Mouse (Mus musculus) liver, embryonic 13.5 days (tissue): Measurements from ENCODE around the gene Gpr160. TPM values are rescaled to one million over a fixed set of nuclear protein-coding genes. Genes with fewer than 3 reads are reported as not detected.

Source experiments
- ATAC-seq: fragments of 200-750 bp; cut with Nextera tagmentation; 2 replicates; pipeline ENCODE4 v1.8.0; 2017; ENCODE audit warnings: low read depth, mild to moderate bottlenecking, moderate number of reproducible peaks, moderate library complexity
- DNase-seq: peaks from one replicate; pipeline ENCODE4 v3.0.0; 2022
- H3K27ac ChIP-seq: fragments of 300-500 bp; sonication (generic); 2 replicates; pipeline ENCODE4 v1.5.1; 2015; ENCODE audit warnings: moderate library complexity, mild to moderate bottlenecking, inconsistent platforms
- H3K27me3 ChIP-seq: fragments of 300-500 bp; sonication (generic); 2 replicates; pipeline ENCODE4 v1.6.1; 2015; ENCODE audit warnings: mild to moderate bottlenecking, inconsistent platforms
- H3K36me3 ChIP-seq: fragments of 300-500 bp; sonication (generic); 2 replicates; pipeline ENCODE4 v1.6.1; 2015; ENCODE audit warnings: mild to moderate bottlenecking, inconsistent platforms
- H3K4me1 ChIP-seq: fragments of 300-500 bp; sonication (generic); replicated peaks from 2 replicates; pipeline ENCODE4 v1.6.1; 2015; ENCODE audit warnings: inconsistent platforms
- H3K4me2 ChIP-seq: fragments of 300-500 bp; sonication (generic); 2 replicates; pipeline ENCODE4 v1.6.1; 2015; ENCODE audit warnings: inconsistent platforms, mild to moderate bottlenecking, moderate library complexity
- H3K4me3 ChIP-seq: fragments of 300-500 bp; sonication (generic); replicated peaks from 2 replicates; pipeline ENCODE4 v1.5.1; 2015; ENCODE audit warnings: mild to moderate bottlenecking, inconsistent platforms
- H3K9ac ChIP-seq: fragments of 300-500 bp; sonication (generic); 2 replicates; pipeline ENCODE4 v1.6.1; 2015; ENCODE audit warnings: mild to moderate bottlenecking, inconsistent platforms
- H3K9me3 ChIP-seq: fragments of 300-500 bp; sonication (generic); replicated peaks from 2 replicates; pipeline ENCODE4 v1.6.1; 2016; ENCODE audit warnings: inconsistent platforms
- WGBS: fragments of 180-500 bp; shearing (Covaris S2); methylation state at CpG from one replicate; pipeline ENCODE4 v1.1.7; 2015; ENCODE audit not compliant: insufficient replicate concordance; 5-methylcytosine and 5-hydroxymethylcytosine counted together
- polyA plus RNA-seq: library from polyadenylated mRNA; unstranded; fragments of >200 nt; fragmentation: Nextera tagmentation; extraction: Ambion mirVana; gene quantifications from 2 replicates; pipeline ENCODE4 v1.2.1, GENCODE M21; 2015

The Gpr160 gene
- 2.7 and 3.4 TPM in 2 replicates for polyA plus RNA-seq

DNA sequence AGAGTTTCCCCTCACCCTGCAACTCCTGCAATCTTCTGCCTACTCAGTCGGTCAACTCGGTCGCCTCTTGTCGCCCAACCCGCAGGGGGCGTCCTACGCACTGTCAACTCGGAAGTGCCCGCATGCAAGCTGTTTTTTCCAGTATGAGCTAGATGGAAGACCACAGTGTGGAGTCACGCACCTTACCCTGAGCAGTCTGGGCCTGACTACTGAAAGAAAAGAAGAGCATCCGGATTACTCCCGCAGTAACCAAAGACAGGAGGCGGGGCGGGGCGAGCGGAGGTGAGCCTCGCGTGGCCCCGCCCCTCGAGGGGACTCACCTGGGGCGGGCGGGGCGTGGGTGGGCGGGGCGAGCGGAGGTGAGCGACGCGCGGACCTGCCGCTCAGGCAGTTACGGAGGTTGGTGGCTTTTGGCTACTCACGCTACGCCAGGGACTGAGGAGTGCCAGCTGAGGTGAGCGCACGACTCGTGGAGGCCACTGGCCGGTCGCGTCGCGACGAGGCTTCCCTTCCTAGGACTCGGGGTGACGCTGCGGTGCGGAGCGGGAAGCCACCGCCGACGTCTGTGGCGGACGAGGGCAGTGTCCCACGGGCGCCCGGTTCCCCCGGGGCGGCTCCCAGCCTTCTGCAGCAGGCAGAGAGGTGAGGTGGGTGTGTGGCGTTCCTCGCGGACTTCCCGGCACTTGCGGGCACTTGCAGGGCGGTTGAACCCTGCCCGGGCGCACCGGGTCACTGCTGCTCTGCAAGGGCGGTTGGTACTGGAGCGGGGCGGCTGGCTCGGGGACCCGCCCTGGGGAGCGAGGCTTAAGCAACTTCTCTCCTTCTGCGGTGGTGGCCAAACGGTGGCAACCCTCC is at the start of gene Gpr160:
Gene Gpr160, plus strand, starts transcription at position 347 of the 855 bp plus-strand sequence.
- peak; percentile 75 for ATAC-seq
- 1% methylated on average over 73 of the region's 75 CpGs for WGBS

DNA sequence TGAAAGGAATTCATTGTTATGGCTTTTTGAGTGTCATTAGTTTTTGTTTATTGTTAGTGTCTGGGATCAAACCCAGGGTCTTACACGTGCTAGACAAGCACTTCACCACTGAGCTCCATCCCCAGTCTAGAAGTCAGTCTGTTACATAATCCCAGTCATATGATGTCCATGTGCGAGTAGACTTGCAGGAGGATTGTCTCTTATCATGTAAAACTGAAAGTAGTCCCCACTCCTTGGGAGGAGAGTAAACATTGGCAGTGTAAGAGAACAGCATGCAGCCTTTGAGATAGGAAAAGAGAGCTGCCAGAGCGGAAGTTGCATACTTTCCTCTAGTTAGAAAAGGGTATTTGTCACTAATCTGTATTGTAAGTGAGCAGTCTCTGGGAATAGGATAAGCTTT is 42.9 kb upstream of the Gpr160 start:
- 72% methylated on average over 3 of the region's 3 CpGs for WGBS
- no peak overlapping the region for H3K9ac ChIP-seq
- H3K36me3 ChIP-seq, result peaks cover 62% of the 10 kb centered on the region
- ATAC-seq, result no peak
- no peak overlapping the region for H3K4me2 ChIP-seq
- no peak overlapping the region for H3K4me3 ChIP-seq
- H3K27me3 ChIP-seq, result no peaks in the 10 kb centered on the region
- H3K4me1 ChIP-seq, result no peaks in the 10 kb centered on the region
- no peak overlapping the region for H3K27ac ChIP-seq
- no peaks in the 10 kb centered on the region for H3K9me3 ChIP-seq
- no peak for DNase-seq

More for the DNA sequence above, at the start of gene Gpr160:
- Histone ChIP-seq H3K9ac (peak within 1 kb of the TSS; percentile 59), H3K36me3 (no peaks in the 10 kb centered on the region), H3K9me3 (no peaks in the 10 kb centered on the region), H3K4me3 (peak within 1 kb of the TSS; percentile 66), H3K4me1 (peaks cover 11% of the 10 kb centered on the region), H3K27me3 (peaks cover 54% of the 10 kb centered on the region), H3K4me2 (peak within 1 kb of the TSS; percentile 90), H3K27ac (no peak within 1 kb of the TSS)
- peak; percentile 55 for DNase-seq

DNA sequence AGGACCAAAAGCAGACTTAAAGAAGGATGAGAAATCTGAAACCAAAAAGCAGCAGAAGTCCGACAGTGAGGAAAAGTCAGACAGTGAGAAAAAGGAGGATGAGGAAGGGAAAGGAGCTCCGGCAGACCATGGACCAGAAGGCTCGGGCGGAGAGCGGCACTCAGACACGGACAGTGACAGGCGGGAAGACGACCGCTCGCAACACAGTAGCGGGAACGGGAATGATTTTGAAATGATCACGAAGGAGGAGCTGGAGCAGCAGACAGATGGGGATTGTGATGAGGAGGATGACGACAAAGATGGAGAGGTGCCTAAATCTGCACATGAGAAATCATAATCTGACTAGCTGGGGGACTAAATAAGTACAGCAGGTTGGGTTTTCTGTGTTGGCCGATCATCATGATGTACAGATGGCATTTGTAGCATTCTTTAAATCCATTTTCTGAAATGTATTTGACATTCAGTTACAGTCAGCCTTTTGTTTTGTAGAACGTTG is 37.1 kb upstream of the Gpr160 start:
- peaks cover 65% of the 10 kb centered on the region for H3K36me3 ChIP-seq
- no peak for DNase-seq
- WGBS, result 94% methylated on average over 16 of the region's 16 CpGs
- no peak overlapping the region for H3K27ac ChIP-seq
- ATAC-seq, result no peak
- H3K9ac ChIP-seq, result no peak overlapping the region
- H3K9me3 ChIP-seq, result no peaks in the 10 kb centered on the region
- no peaks in the 10 kb centered on the region for H3K27me3 ChIP-seq
- H3K4me2 ChIP-seq, result no peak overlapping the region
- no peaks in the 10 kb centered on the region for H3K4me1 ChIP-seq
- H3K4me3 ChIP-seq, result no peak overlapping the region

DNA sequence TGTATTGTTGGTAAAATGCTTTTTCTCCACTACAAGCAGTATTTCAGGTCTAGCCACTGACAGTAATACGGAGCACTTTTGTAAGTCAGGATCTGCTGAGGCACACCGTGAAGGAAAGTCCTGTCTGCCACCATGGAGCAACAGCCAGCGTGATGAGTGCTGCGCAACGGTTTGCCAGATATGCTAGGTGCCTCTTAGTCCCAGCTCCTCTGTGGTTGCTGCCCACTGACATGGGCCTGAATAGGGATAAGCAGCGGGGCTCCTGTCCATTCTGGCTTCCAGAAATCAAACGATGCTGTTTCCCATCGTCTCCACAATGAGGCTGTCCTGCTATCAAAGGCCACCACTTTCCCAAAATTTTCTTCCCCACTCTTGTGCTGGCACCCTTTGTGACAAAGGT is 33.6 kb upstream of the Gpr160 start:
- 87% methylated on average over 8 of the region's 8 CpGs for WGBS
- no peaks in the 10 kb centered on the region for H3K4me1 ChIP-seq
- no peak overlapping the region for H3K9ac ChIP-seq
- no peaks in the 10 kb centered on the region for H3K27me3 ChIP-seq
- ATAC-seq (no peak), DNase-seq (no peak)
- H3K4me2 ChIP-seq, result no peak overlapping the region
- H3K9me3 ChIP-seq, result no peaks in the 10 kb centered on the region
- H3K27ac ChIP-seq, result no peak overlapping the region
- no peak overlapping the region for H3K4me3 ChIP-seq
- peaks cover 45% of the 10 kb centered on the region for H3K36me3 ChIP-seq

DNA sequence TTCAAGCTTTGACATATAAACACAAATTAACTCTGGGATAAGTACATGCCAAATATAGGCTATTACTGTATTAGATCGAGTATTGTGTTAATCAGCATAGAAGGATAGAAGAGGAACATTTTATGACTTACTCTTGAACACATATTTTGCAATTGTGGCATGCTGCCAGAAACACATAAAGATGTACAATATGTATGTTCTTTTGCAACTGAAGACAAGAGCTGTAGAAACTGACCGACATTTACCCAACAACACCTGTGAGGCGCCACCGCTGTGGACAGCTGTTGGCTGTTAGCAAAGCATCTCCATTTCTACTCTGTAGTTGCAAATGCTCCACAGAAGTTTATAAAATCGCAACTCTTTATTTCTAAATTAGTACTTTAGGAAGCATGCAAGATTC is 29.7 kb upstream of the Gpr160 start:
- no peak overlapping the region for H3K4me3 ChIP-seq
- H3K27ac ChIP-seq, result no peak overlapping the region
- H3K9me3 ChIP-seq, result no peaks in the 10 kb centered on the region
- H3K4me2 ChIP-seq, result no peak overlapping the region
- H3K9ac ChIP-seq, result no peak overlapping the region
- no peak for DNase-seq
- H3K36me3 ChIP-seq, result peaks cover 14% of the 10 kb centered on the region
- no peaks in the 10 kb centered on the region for H3K4me1 ChIP-seq
- no peak for ATAC-seq
- H3K27me3 ChIP-seq, result no peaks in the 10 kb centered on the region
- WGBS, result 84% methylated on average over 5 of the region's 5 CpGs

DNA sequence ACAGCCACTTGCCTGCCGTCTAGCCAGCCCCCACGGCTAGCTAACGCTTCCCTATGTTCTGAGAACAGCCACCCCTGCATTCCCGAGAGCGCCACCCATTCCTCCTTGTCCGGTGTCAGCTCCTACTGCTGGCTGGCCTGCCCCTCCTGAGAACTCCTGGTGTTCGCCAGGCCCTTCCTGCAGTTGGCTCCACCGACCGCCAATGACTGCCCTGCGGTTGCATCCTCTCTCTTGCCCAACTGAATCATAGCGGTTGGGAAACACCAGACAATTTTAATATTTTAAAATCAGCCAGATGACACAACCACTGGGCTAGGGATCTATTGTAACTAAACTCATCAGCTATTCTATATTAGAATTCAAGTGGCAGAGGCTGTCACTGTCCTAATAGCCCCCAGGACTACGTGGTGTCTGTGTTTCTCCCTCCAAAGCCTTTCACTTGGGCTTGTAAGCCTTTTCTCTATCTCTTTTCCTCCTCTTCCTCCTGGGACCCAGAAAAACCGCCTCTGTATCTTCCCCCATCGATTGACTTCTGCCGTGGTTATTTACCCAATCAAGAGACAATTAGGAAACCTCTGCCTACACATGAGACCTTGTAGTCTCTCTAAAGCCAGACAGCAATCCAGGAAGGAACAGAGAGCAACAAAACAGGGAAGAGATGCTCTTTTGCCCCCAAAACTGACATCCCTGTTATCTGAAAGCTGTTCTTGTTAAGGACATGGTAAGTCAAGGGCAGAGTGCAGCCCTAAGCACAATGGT is 23.7 kb upstream of the Gpr160 start:
- Histone ChIP-seq H3K9me3 (no peaks in the 10 kb centered on the region), H3K4me2 (no peak overlapping the region), H3K27me3 (no peaks in the 10 kb centered on the region), H3K36me3 (no peaks in the 10 kb centered on the region), H3K4me1 (0 out of 2 replicates have a peak, but pooled peaks cover 2% of the 10 kb centered on the region), H3K4me3 (no peak overlapping the region), H3K9ac (no peak overlapping the region), H3K27ac (no peak overlapping the region)
- no peak for ATAC-seq
- no peak for DNase-seq
- 58% methylated on average over 15 of the region's 15 CpGs for WGBS

DNA sequence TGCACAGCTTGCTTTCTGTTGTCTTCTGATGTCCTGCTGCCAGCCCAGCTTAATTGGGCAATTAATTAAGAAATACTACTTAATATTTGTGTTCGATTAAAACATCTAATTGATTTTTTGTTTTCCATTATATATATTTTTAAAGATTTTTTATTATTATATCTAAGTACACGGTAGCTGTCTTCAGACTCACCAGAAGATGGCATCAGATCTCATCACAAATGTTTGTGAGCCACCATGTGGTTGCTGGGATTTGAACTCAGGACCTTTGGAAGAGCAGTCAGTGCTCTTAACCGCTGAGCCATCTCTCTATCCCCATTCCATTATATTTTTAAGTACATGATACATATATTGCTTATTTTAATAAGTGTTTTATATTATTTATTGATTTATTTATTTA is 22.5 kb upstream of the Gpr160 start:
- no peak for DNase-seq

DNA sequence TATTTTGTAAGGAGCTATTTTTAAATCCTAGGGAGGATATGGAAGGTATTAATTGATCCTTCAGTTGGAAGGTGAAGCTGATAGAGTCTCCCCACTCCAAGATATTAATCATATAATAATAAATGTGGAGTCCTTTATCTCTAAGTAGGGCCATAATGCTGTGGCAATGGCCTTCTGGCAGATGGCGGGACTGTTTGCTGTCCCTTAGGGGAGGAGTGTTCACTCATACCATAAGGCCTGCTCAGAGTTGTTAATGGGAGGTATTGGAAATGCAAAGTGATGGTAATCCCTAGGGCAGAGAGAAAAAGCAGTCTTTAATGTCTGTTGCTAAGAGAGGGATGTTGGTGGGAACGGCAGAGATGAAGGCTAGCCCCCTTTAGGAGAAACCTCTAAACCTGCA is 10.0 kb upstream of the Gpr160 start:
- 78% methylated on average over 2 of the region's 2 CpGs for WGBS
- ATAC-seq, result no peak

More for the DNA sequence above, 22.5 kb upstream of the Gpr160 start:
- H3K9me3 ChIP-seq, result no peaks in the 10 kb centered on the region
- 0 out of 2 replicates have a peak, but pooled peaks cover 2% of the 10 kb centered on the region for H3K4me1 ChIP-seq
- H3K9ac ChIP-seq, result no peak overlapping the region
- H3K4me3 ChIP-seq, result no peak overlapping the region
- H3K36me3 ChIP-seq, result no peaks in the 10 kb centered on the region
- WGBS, result 67% methylated on average over 3 of the region's 3 CpGs
- no peak overlapping the region for H3K4me2 ChIP-seq
- H3K27ac ChIP-seq, result no peak overlapping the region
- H3K27me3 ChIP-seq, result no peaks in the 10 kb centered on the region
- ATAC-seq, result no peak

DNA sequence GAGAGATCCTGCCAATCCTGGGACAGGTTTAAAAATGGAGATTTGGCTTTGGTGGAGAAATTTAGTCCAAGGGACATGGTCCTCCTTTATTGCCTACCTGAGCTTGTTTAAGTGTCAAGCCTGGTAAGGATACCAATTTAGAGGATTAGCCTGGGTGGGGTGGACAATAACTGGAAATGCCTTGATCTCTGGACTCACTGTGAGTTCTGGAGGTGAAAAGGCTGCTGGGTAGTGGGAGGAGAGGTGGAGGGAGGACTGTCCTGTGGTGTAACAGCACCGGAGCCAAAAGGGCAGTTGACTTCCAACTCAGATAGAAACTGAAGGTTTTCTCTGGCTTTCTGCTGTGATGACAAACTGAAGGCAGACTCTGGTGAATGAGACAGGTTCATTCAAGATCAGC is 8.3 kb upstream of the Gpr160 start:
- H3K9me3 ChIP-seq, result no peaks in the 10 kb centered on the region
- 43% methylated on average over 1 of the region's 1 CpGs for WGBS
- H3K9ac ChIP-seq, result no peak overlapping the region
- no peaks in the 10 kb centered on the region for H3K4me1 ChIP-seq
- no peak overlapping the region for H3K27ac ChIP-seq
- H3K4me3 ChIP-seq, result no peak overlapping the region
- no peak overlapping the region for H3K4me2 ChIP-seq
- DNase-seq (no peak), ATAC-seq (no peak)
- H3K27me3 ChIP-seq, result peaks cover under 1% of the 10 kb centered on the region; the same call in 1 of the 2 replicates
- no peaks in the 10 kb centered on the region for H3K36me3 ChIP-seq

More for the DNA sequence above, 10.0 kb upstream of the Gpr160 start:
- H3K4me3 ChIP-seq, result no peak overlapping the region
- no peak overlapping the region for H3K9ac ChIP-seq
- no peaks in the 10 kb centered on the region for H3K27me3 ChIP-seq
- H3K27ac ChIP-seq, result no peak overlapping the region
- DNase-seq, result no peak
- no peaks in the 10 kb centered on the region for H3K9me3 ChIP-seq
- no peak overlapping the region for H3K4me2 ChIP-seq
- H3K36me3 ChIP-seq, result no peaks in the 10 kb centered on the region
- no peaks in the 10 kb centered on the region for H3K4me1 ChIP-seq

DNA sequence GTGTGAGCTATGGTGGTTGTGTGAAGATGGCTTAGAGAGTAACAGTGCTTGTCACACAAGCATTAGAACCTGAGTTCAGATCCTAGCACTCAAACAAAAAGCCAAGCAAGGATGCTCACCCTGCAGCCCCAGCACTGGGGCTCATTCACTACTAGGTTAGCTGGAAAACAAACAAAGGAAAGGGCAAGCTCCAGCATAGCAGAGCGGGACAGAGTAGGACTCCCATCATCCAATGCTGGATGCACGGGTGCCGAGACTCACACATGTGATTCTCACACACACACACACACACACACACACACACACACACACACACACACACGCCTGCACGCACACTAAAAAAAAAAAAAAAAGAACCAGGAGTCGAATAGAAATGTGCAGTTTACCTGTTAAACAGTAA is 4.3 kb upstream of the Gpr160 start:
- ATAC-seq, result no peak
- Histone ChIP-seq H3K36me3 (no peaks in the 10 kb centered on the region), H3K9ac (no peak overlapping the region), H3K9me3 (no peaks in the 10 kb centered on the region), H3K4me2 (no peak overlapping the region), H3K4me3 (no peak overlapping the region), H3K4me1 (peaks cover 11% of the 10 kb centered on the region), H3K27me3 (peaks cover 34% of the 10 kb centered on the region), H3K27ac (no peak overlapping the region)
- DNase-seq, result no peak
- 58% methylated on average over 6 of the region's 6 CpGs for WGBS

DNA sequence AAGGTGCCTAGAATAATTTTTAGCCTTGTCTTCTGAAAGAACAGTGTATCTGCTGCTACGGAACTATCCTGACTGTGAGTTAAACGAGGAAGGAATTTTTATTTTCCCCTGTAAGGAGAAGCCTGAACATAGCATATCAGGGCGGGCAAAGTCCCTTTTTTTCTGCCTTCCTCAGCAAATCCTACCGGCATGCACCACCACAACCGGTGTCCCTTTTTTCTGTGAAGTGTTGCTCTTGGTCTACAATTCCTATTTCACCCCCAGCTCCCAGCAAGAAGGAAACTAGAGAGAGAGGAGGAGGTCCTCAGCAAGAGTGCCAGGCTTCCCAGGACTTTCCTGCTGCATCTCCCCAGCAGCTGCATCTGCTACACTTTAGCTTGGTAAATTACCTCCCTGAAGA is 2.2 kb upstream of the Gpr160 start:
- Histone ChIP-seq H3K36me3 (no peaks in the 10 kb centered on the region), H3K9ac (no peak overlapping the region), H3K4me1 (peaks cover 11% of the 10 kb centered on the region), H3K27me3 (peaks cover 54% of the 10 kb centered on the region), H3K27ac (no peak overlapping the region), H3K9me3 (no peaks in the 10 kb centered on the region), H3K4me2 (no peak overlapping the region), H3K4me3 (no peak overlapping the region)
- ATAC-seq (no peak), DNase-seq (no peak)
- WGBS, result 69% methylated on average over 5 of the region's 5 CpGs
